ENCODE assay signal across 8 mouse cellular contexts in the genomic region with DNA sequence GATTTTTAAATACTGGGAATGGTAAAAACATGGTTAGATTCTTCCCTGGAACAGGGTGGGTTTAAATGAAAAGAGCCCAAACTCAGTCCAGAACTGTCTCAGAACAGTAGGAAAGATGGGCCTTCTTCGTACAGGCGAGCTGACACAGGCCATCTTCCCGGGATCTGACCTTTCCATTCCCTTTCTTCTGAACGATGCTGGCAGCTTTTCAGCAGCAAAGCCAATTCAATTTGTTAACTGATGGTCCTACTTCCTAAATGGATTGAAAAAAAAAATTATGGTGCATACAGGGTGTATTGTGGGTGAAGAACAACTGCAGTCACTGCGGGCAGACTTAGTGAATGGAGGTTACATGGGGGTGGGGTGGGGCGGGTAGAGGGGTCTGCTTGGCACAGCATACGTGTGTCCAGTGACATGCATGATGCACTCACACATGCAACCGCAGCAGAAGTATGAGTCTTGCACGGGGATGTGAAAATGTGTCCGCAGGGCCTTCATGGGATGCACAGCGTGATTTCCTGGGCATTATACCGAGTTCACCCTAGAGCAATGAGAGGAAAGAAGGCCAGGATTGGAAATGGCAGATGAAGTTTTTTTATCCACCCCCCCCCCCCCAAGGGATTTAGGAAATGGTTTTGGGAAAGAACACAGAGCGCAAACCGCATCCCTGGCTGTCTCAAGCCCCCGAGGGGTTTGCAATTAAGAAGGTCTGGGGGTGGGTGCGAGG. TPM values are rescaled to one million over a fixed set of nuclear protein-coding genes. Genes with fewer than 3 reads are reported as not detected.
DNase-seq lines count a peak whose midpoint lies in the region; ATAC-seq lines count a peak whose summit lies in the region.

No protein-coding gene starts in this region.

- WGBS in kidney, embryonic 16.5 days = 24% methylated on average over 16 of the region's 16 CpGs
- 19% methylated on average over 16 of the region's 16 CpGs for WGBS in hindbrain, embryonic 12.5 days
- 20% methylated on average over 16 of the region's 16 CpGs for WGBS in midbrain, embryonic 14.5 days

- no peak for DNase-seq in kidney, postnatal 36 days
- DNase-seq in midbrain, embryonic 14.5 days = no peak
- no peak for DNase-seq in right cerebral cortex, postnatal 10 days (ENCODE audit: low spot score in 2 of 2)
- DNase-seq in embryo, embryonic 11 days = no peak

- H3K9ac ChIP-seq in kidney, embryonic 16.5 days (replicated peaks; ENCODE audit: low read length) = peak overlapping the region; percentile 61
- H3K9ac ChIP-seq in hindbrain, embryonic 12.5 days = peak overlapping the region; percentile 78
- peak overlapping the region; percentile 71 for H3K9ac ChIP-seq in midbrain, embryonic 14.5 days (replicated peaks; ENCODE audit: low read length)

- H3K4me3 ChIP-seq in kidney, embryonic 16.5 days (ENCODE audit: low read length) = peak overlapping the region; percentile 71
- H3K4me3 ChIP-seq in hindbrain, embryonic 12.5 days = peak overlapping the region; percentile 70
- peak overlapping the region; percentile 67 for H3K4me3 ChIP-seq in midbrain, embryonic 14.5 days (replicated peaks; ENCODE audit: low read depth, low read length)

- ATAC-seq in kidney, embryonic 16.5 days (ENCODE audit: low FRiP score, low TSS enrichment) = peak; percentile 16
- ATAC-seq in common myeloid progenitor, adult 5-6 weeks (replicated peaks; ENCODE audit: low read depth, poor library complexity, severe bottlenecking) = 0 out of 2 replicates have a peak, but pooled peaks have one; percentile 10
- peak; percentile 51 for ATAC-seq in hindbrain, embryonic 12.5 days (ENCODE audit: low FRiP score)
- peak; percentile 36 for ATAC-seq in midbrain, embryonic 14.5 days (ENCODE audit: low FRiP score, low TSS enrichment)
- ATAC-seq in erythroid progenitor cell, adult 5-6 weeks (replicated peaks; ENCODE audit: low FRiP score, poor library complexity, severe bottlenecking) = no peak

- H3K4me2 ChIP-seq in kidney, embryonic 16.5 days (replicated peaks; ENCODE audit: low read depth, low read length) = peak overlapping the region; percentile 83
- H3K4me2 ChIP-seq in hindbrain, embryonic 12.5 days (replicated peaks) = peak overlapping the region; percentile 73
- H3K4me2 ChIP-seq in midbrain, embryonic 14.5 days (ENCODE audit: low read length) = peak overlapping the region; percentile 91

- no peak overlapping the region for H3K27ac ChIP-seq in kidney, embryonic 16.5 days (ENCODE audit: low read length)
- peak overlapping the region; percentile 85 for H3K27ac ChIP-seq in hindbrain, embryonic 12.5 days
- H3K27ac ChIP-seq in midbrain, embryonic 14.5 days (replicated peaks; ENCODE audit: low read depth, low read length) = peak overlapping the region; percentile 78

- 0 out of 2 replicates have a peak, but pooled peaks cover 2% of the 10 kb centered on the region for H3K27me3 ChIP-seq in kidney, embryonic 16.5 days (ENCODE audit: insufficient read depth, low read length)
- no peaks in the 10 kb centered on the region for H3K27me3 ChIP-seq in hindbrain, embryonic 12.5 days
- no peaks in the 10 kb centered on the region for H3K27me3 ChIP-seq in midbrain, embryonic 14.5 days (ENCODE audit: control insufficient read depth, insufficient read depth, low read length)

- H3K4me1 ChIP-seq in kidney, embryonic 16.5 days (ENCODE audit: insufficient read depth, low read length) = peaks cover 11% of the 10 kb centered on the region; the same call in 1 of the 2 replicates
- peaks cover 13% of the 10 kb centered on the region for H3K4me1 ChIP-seq in hindbrain, embryonic 12.5 days
- peaks cover 7% of the 10 kb centered on the region for H3K4me1 ChIP-seq in midbrain, embryonic 14.5 days (ENCODE audit: control insufficient read depth, insufficient read depth, low read length)

- H3K36me3 ChIP-seq in kidney, embryonic 16.5 days (ENCODE audit: insufficient read depth, low read length) = no peaks in the 10 kb centered on the region
- H3K36me3 ChIP-seq in hindbrain, embryonic 12.5 days = no peaks in the 10 kb centered on the region
- H3K36me3 ChIP-seq in midbrain, embryonic 14.5 days (ENCODE audit: control insufficient read depth, insufficient read depth, low read length) = no peaks in the 10 kb centered on the region

- H3K9me3 ChIP-seq in kidney, embryonic 16.5 days (ENCODE audit: low read length) = no peaks in the 10 kb centered on the region
- no peaks in the 10 kb centered on the region for H3K9me3 ChIP-seq in hindbrain, embryonic 12.5 days (replicated peaks)
- no peaks in the 10 kb centered on the region for H3K9me3 ChIP-seq in midbrain, embryonic 14.5 days (ENCODE audit: control insufficient read depth, low read length)

RNA-seq across cellular contexts. Expression of a gene that starts 0.6 kb away (rescaled TPM):
- 4.7 and 5.2 TPM in 2 replicates for polyA plus RNA-seq in kidney, embryonic 16.5 days (2015; fragmentation: Nextera tagmentation; extraction: Ambion mirVana)
- 3.2 and 4.6 TPM in 2 replicates for total RNA-seq in common myeloid progenitor, adult 5-6 weeks (2017)
- 15.6 and 16.4 TPM in 2 replicates for polyA plus RNA-seq in hindbrain, embryonic 12.5 days (2016; fragmentation: Nextera tagmentation; extraction: Ambion mirVana)
- 25.7 and 26.7 TPM in 2 replicates for polyA plus RNA-seq in midbrain, embryonic 14.5 days (2014; fragmentation: Nextera tagmentation; extraction: Ambion mirVana)
- 0.42 TPM in 1 of 2 replicates, not detected in the other for total RNA-seq in erythroid progenitor cell, adult 5-6 weeks (2015; ENCODE audit: low replicate concordance)
- total RNA-seq in erythroid progenitor cell, adult 5-6 weeks (2017; ENCODE audit: low replicate concordance) = not detected in 2 replicates
